Mouse (Mus musculus): ENCODE results near the gene Mcu. TPM values are rescaled to one million over a fixed set of nuclear protein-coding genes. Genes with fewer than 3 reads are reported as not detected.

Mcu gene
- total RNA-seq, 1 experiment, result 12.3 TPM

GRCm38 (mm10) chr10:59548211-59548610 lies 68.3 kb downstream of the Mcu start:
- in situ Hi-C loops (cut with MboI; ENCODE audit: low sequenced_read_pairs in 2 of 2, unreplicated experiment in 2 of 2), result no loop called here
- peak overlapping the region; percentile 10; the same call in 1 of the 2 replicates for H3K9ac ChIP-seq (ENCODE audit: insufficient read depth, low read depth, low read length, poor library complexity, severe bottlenecking)
- TF ChIP-seq CHD2 (IDR thresholded peaks at IDR 0.05; ENCODE audit: low read depth, low read length), result no peak
- TF ChIP-seq MAFK (IDR thresholded peaks at IDR 0.05; ENCODE audit: insufficient read depth, low read depth, low read length), result peak; percentile 64
- TF ChIP-seq ZC3H11A (IDR thresholded peaks at IDR 0.05; ENCODE audit: borderline replicate concordance, low read depth, low read length), result no peak
- TF ChIP-seq HCFC1 (IDR thresholded peaks at IDR 0.05; ENCODE audit: borderline replicate concordance, insufficient read depth, low read length), result no peak
- no peak for TF ChIP-seq ZNF384 (IDR thresholded peaks at IDR 0.05; ENCODE audit: low read depth, low read length)
- DNase-seq (ENCODE audit: low read depth, low spot score), result no peak
- H3K4me3 ChIP-seq (ENCODE audit: insufficient read depth in 1 of 2, low read depth in 1 of 2, low read length in 2 of 2, poor library complexity in 1 of 2, severe bottlenecking in 1 of 2), result no peak overlapping the region; a peak in 1 of 4 replicates
- no peaks in the 10 kb centered on the region; the same call in 1 of the 2 replicates for H3K36me3 ChIP-seq (ENCODE audit: control insufficient read depth, insufficient read depth, low read length, poor library complexity, severe bottlenecking)
- peak overlapping the region; percentile 61; the same call in 1 of the 2 replicates for H3K27ac ChIP-seq (ENCODE audit: insufficient read depth, low read depth, low read length, poor library complexity, severe bottlenecking)
- H3K4me1 ChIP-seq (ENCODE audit: control insufficient read depth in 2 of 2, insufficient read depth in 2 of 2, low read length in 2 of 2, poor library complexity in 1 of 2), result peaks cover 17 to 19% of the 10 kb centered on the region in 2 experiments
- no peaks in the 10 kb centered on the region for H3K9me3 ChIP-seq (ENCODE audit: control insufficient read depth, insufficient read depth, low read depth, low read length)

- TF ChIP-seq CHD2 (IDR thresholded peaks at IDR 0.05; ENCODE audit: low read depth, low read length), result no peak
- TF ChIP-seq ZNF384 (IDR thresholded peaks at IDR 0.05; ENCODE audit: low read depth, low read length), result no peak
- no peak for TF ChIP-seq ZC3H11A (IDR thresholded peaks at IDR 0.05; ENCODE audit: borderline replicate concordance, low read depth, low read length)
- no peak; the same call in 1 of the 2 replicates for TF ChIP-seq MAFK (IDR thresholded peaks at IDR 0.05; ENCODE audit: insufficient read depth, low read depth, low read length)
- no peak for TF ChIP-seq HCFC1 (IDR thresholded peaks at IDR 0.05; ENCODE audit: borderline replicate concordance, insufficient read depth, low read length)
- H3K9me3 ChIP-seq (ENCODE audit: control insufficient read depth, insufficient read depth, low read depth, low read length), result no peaks in the 10 kb centered on the region
- no peaks in the 10 kb centered on the region; the same call in 1 of the 2 replicates for H3K36me3 ChIP-seq (ENCODE audit: control insufficient read depth, insufficient read depth, low read length, poor library complexity, severe bottlenecking)
- peak overlapping the region; percentile 61; the same call in 1 of the 2 replicates for H3K27ac ChIP-seq (ENCODE audit: insufficient read depth, low read depth, low read length, poor library complexity, severe bottlenecking)
- in situ Hi-C loops (cut with MboI; ENCODE audit: low sequenced_read_pairs in 2 of 2, unreplicated experiment in 2 of 2), result no loop called here
- H3K4me1 ChIP-seq (ENCODE audit: control insufficient read depth in 2 of 2, insufficient read depth in 2 of 2, low read length in 2 of 2, poor library complexity in 1 of 2), result peaks cover 17 to 19% of the 10 kb centered on the region in 2 experiments
- H3K9ac ChIP-seq (ENCODE audit: insufficient read depth, low read depth, low read length, poor library complexity, severe bottlenecking), result peak overlapping the region; percentile 47; the same call in 1 of the 2 replicates
- no peak for DNase-seq (ENCODE audit: low read depth, low spot score)
- peak overlapping the region in 1 of 2 experiments; percentile 31; a peak in 1 of 4 replicates for H3K4me3 ChIP-seq (ENCODE audit: insufficient read depth in 1 of 2, low read depth in 1 of 2, low read length in 2 of 2, poor library complexity in 1 of 2, severe bottlenecking in 1 of 2)
Observed at GRCm38 (mm10) chr10:59547426-59547825, 69.1 kb downstream of the Mcu start.

GRCm38 (mm10) chr10:59545169-59545568 lies 71.3 kb downstream of the Mcu start:
- H3K36me3 ChIP-seq (ENCODE audit: control insufficient read depth, insufficient read depth, low read length, poor library complexity, severe bottlenecking), result no peaks in the 10 kb centered on the region; the same call in 1 of the 2 replicates
- no peak overlapping the region; the same call in 1 of the 2 replicates for H3K27ac ChIP-seq (ENCODE audit: insufficient read depth, low read depth, low read length, poor library complexity, severe bottlenecking)
- no peak overlapping the region for H3K4me3 ChIP-seq (ENCODE audit: insufficient read depth in 1 of 2, low read depth in 1 of 2, low read length in 2 of 2, poor library complexity in 1 of 2, severe bottlenecking in 1 of 2)
- no peak overlapping the region for H3K9ac ChIP-seq (ENCODE audit: insufficient read depth, low read depth, low read length, poor library complexity, severe bottlenecking)
- in situ Hi-C loops (cut with MboI; ENCODE audit: low sequenced_read_pairs in 2 of 2, unreplicated experiment in 2 of 2), result no loop called here
- peaks cover 17 to 19% of the 10 kb centered on the region in 2 experiments for H3K4me1 ChIP-seq (ENCODE audit: control insufficient read depth in 2 of 2, insufficient read depth in 2 of 2, low read length in 2 of 2, poor library complexity in 1 of 2)
- DNase-seq (ENCODE audit: low read depth, low spot score), result no peak
- TF ChIP-seq ZC3H11A (IDR thresholded peaks at IDR 0.05; ENCODE audit: borderline replicate concordance, low read depth, low read length), result no peak
- no peak for TF ChIP-seq MAFK (IDR thresholded peaks at IDR 0.05; ENCODE audit: insufficient read depth, low read depth, low read length)
- TF ChIP-seq CHD2 (IDR thresholded peaks at IDR 0.05; ENCODE audit: low read depth, low read length), result no peak
- TF ChIP-seq HCFC1 (IDR thresholded peaks at IDR 0.05; ENCODE audit: borderline replicate concordance, insufficient read depth, low read length), result no peak
- TF ChIP-seq ZNF384 (IDR thresholded peaks at IDR 0.05; ENCODE audit: low read depth, low read length), result no peak
- no peaks in the 10 kb centered on the region for H3K9me3 ChIP-seq (ENCODE audit: control insufficient read depth, insufficient read depth, low read depth, low read length)

- TF ChIP-seq MAFK (IDR thresholded peaks at IDR 0.05; ENCODE audit: insufficient read depth, low read depth, low read length) (no peak), CHD2 (IDR thresholded peaks at IDR 0.05; ENCODE audit: low read depth, low read length) (no peak), ZNF384 (IDR thresholded peaks at IDR 0.05; ENCODE audit: low read depth, low read length) (no peak), ZC3H11A (IDR thresholded peaks at IDR 0.05; ENCODE audit: borderline replicate concordance, low read depth, low read length) (no peak), HCFC1 (IDR thresholded peaks at IDR 0.05; ENCODE audit: borderline replicate concordance, insufficient read depth, low read length) (no peak)
- peaks cover 8 to 16% of the 10 kb centered on the region in 2 experiments for H3K4me1 ChIP-seq (ENCODE audit: control insufficient read depth in 2 of 2, insufficient read depth in 2 of 2, low read length in 2 of 2, poor library complexity in 1 of 2)
- no peaks in the 10 kb centered on the region for H3K9me3 ChIP-seq (ENCODE audit: control insufficient read depth, insufficient read depth, low read depth, low read length)
- H3K36me3 ChIP-seq (ENCODE audit: control insufficient read depth, insufficient read depth, low read length, poor library complexity, severe bottlenecking), result no peaks in the 10 kb centered on the region; the same call in 1 of the 2 replicates
- DNase-seq (ENCODE audit: low read depth, low spot score), result no peak
- no peak overlapping the region for H3K4me3 ChIP-seq (ENCODE audit: insufficient read depth in 1 of 2, low read depth in 1 of 2, low read length in 2 of 2, poor library complexity in 1 of 2, severe bottlenecking in 1 of 2)
- H3K27ac ChIP-seq (ENCODE audit: insufficient read depth, low read depth, low read length, poor library complexity, severe bottlenecking), result no peak overlapping the region
- H3K9ac ChIP-seq (ENCODE audit: insufficient read depth, low read depth, low read length, poor library complexity, severe bottlenecking), result no peak overlapping the region
- in situ Hi-C loops (cut with MboI; ENCODE audit: low sequenced_read_pairs in 2 of 2, unreplicated experiment in 2 of 2), result no loop called here
Observed at GRCm38 (mm10) chr10:59543351-59543750, 73.1 kb downstream of the Mcu start.

Measured in ES-E14 (cell line).